19 mouse cellular contexts compared by ENCODE assay signal in genomic region chr10:20568630-20569029, GRCm38 (mm10).
A peak's percentile ranks its signal among the peaks of the same experiment; 100 is the strongest.
DNase-seq lines count a peak whose midpoint lies in the region; ATAC-seq lines count a peak whose summit lies in the region.
"Had no signal": no experiment of that assay in that cellular context is flagged by ENCODE, and none has a peak within 500 bp of the region (broad histone marks: within the 10 kb centered on the region; RNA-seq: fewer than 3 reads in every experiment).

No protein-coding gene starts in this region.

- intact Hi-C loops in heart, postnatal 10 days (cut with DNase I): no loop called here
- intact Hi-C loops in heart, postnatal 25 days (cut with DNase I): no loop called here

- H3K9ac ChIP-seq in embryonic facial prominence, embryonic 14.5 days (ENCODE audit: low read depth, low read length): no peak overlapping the region
- no peak overlapping the region for H3K9ac ChIP-seq in limb, embryonic 12.5 days (replicated peaks)
- no peak overlapping the region for H3K9ac ChIP-seq in intestine, embryonic 16.5 days (ENCODE audit: low read depth, low read length)
- H3K9ac ChIP-seq: limb, embryonic 13.5 days had no signal

- H3K4me3 ChIP-seq in embryonic facial prominence, embryonic 14.5 days (ENCODE audit: low read depth, low read length): no peak overlapping the region
- no peak overlapping the region for H3K4me3 ChIP-seq in embryonic facial prominence, embryonic 10.5 days
- no peak overlapping the region for H3K4me3 ChIP-seq in limb, embryonic 12.5 days (replicated peaks)
- H3K4me3 ChIP-seq in limb, embryonic 10.5 days: no peak overlapping the region
- H3K4me3 ChIP-seq in intestine, embryonic 16.5 days (ENCODE audit: low read length): no peak overlapping the region
- H3K4me3 ChIP-seq: erythroblast, embryonic 14.5 days; layer of hippocampus, adult 2 months; limb, embryonic 13.5 days; myocyte had no signal

- WGBS in embryonic facial prominence, embryonic 14.5 days: 59% methylated on average over 6 of the region's 6 CpGs
- WGBS in embryonic facial prominence, embryonic 10.5 days: 86% methylated on average over 6 of the region's 6 CpGs
- WGBS in limb, embryonic 12.5 days: 69% methylated on average over 6 of the region's 6 CpGs
- 90% methylated on average over 6 of the region's 6 CpGs for WGBS in limb, embryonic 10.5 days
- 83% methylated on average over 6 of the region's 6 CpGs for WGBS in intestine, embryonic 16.5 days

- H3K27ac ChIP-seq in embryonic facial prominence, embryonic 14.5 days (replicated peaks; ENCODE audit: low read depth, low read length): no peak overlapping the region
- no peak overlapping the region for H3K27ac ChIP-seq in embryonic facial prominence, embryonic 10.5 days (replicated peaks)
- no peak overlapping the region for H3K27ac ChIP-seq in limb, embryonic 12.5 days
- no peak overlapping the region for H3K27ac ChIP-seq in limb, embryonic 10.5 days
- no peak overlapping the region for H3K27ac ChIP-seq in intestine, embryonic 16.5 days (ENCODE audit: low read length)
- H3K27ac ChIP-seq: layer of hippocampus, adult 2 months had no signal

- no peaks in the 10 kb centered on the region for H3K27me3 ChIP-seq in embryonic facial prominence, embryonic 14.5 days (replicated peaks; ENCODE audit: control insufficient read depth, insufficient read depth, low read length)
- H3K27me3 ChIP-seq in embryonic facial prominence, embryonic 10.5 days (replicated peaks; ENCODE audit: low read depth, poor library complexity, severe bottlenecking): no peaks in the 10 kb centered on the region
- H3K27me3 ChIP-seq in limb, embryonic 12.5 days: no peaks in the 10 kb centered on the region
- H3K27me3 ChIP-seq in limb, embryonic 10.5 days (ENCODE audit: low read depth, poor library complexity, severe bottlenecking): no peaks in the 10 kb centered on the region
- H3K27me3 ChIP-seq in intestine, embryonic 16.5 days (replicated peaks; ENCODE audit: control insufficient read depth, insufficient read depth, low read length): no peaks in the 10 kb centered on the region
- H3K27me3 ChIP-seq: limb, embryonic 13.5 days had no signal

- H3K36me3 ChIP-seq in embryonic facial prominence, embryonic 14.5 days (ENCODE audit: control insufficient read depth, insufficient read depth, low read length): no peaks in the 10 kb centered on the region
- no peaks in the 10 kb centered on the region for H3K36me3 ChIP-seq in embryonic facial prominence, embryonic 10.5 days (replicated peaks)
- no peaks in the 10 kb centered on the region for H3K36me3 ChIP-seq in limb, embryonic 12.5 days
- H3K36me3 ChIP-seq in limb, embryonic 10.5 days: no peaks in the 10 kb centered on the region
- no peaks in the 10 kb centered on the region for H3K36me3 ChIP-seq in intestine, embryonic 16.5 days (ENCODE audit: control insufficient read depth, insufficient read depth, low read length)
- H3K36me3 ChIP-seq: limb, embryonic 13.5 days had no signal

- DNase-seq in embryonic facial prominence, embryonic 14.5 days (ENCODE audit: low spot score): peak; percentile 88
- no peak for DNase-seq in embryonic facial prominence, embryonic 10.5 days (ENCODE audit: low spot score)
- DNase-seq in heart, postnatal 10 days: peak; percentile 49 to 65
- DNase-seq in heart, postnatal 25 days (ENCODE audit: low spot score): no peak
- no peak for DNase-seq in limb, embryonic 10.5 days (ENCODE audit: low spot score)
- peak; percentile 4 for DNase-seq in ZHBTc4 (ENCODE audit: low read depth, low spot score)
- DNase-seq: cerebellum, adult 8-10 months; embryo, embryonic 11 days; gastrocnemius, postnatal 10 days; retina, postnatal 1 day; thymus, adult 18-20 months had no signal

- ATAC-seq in embryonic facial prominence, embryonic 14.5 days (ENCODE audit: low read depth): peak; percentile 74; the same call in 1 of the 2 replicates
- ATAC-seq in limb, embryonic 12.5 days (ENCODE audit: insufficient number of reproducible peaks, insufficient read depth, low FRiP score, low TSS enrichment, low read depth): peak; percentile 59; the same call in 1 of the 2 replicates
- no peak for ATAC-seq in intestine, embryonic 16.5 days
- ATAC-seq: inflammation-experienced regulatory T-cells, adult 6 months; Patski had no signal

- no peaks in the 10 kb centered on the region for H3K9me3 ChIP-seq in embryonic facial prominence, embryonic 14.5 days (ENCODE audit: control insufficient read depth, low read length)
- H3K9me3 ChIP-seq in embryonic facial prominence, embryonic 10.5 days: no peaks in the 10 kb centered on the region
- H3K9me3 ChIP-seq in limb, embryonic 12.5 days: no peaks in the 10 kb centered on the region
- no peaks in the 10 kb centered on the region for H3K9me3 ChIP-seq in limb, embryonic 10.5 days (replicated peaks)
- H3K9me3 ChIP-seq in intestine, embryonic 16.5 days (ENCODE audit: control insufficient read depth, low read length): no peaks in the 10 kb centered on the region
- H3K9me3 ChIP-seq: limb, embryonic 13.5 days had no signal

- H3K4me1 ChIP-seq in embryonic facial prominence, embryonic 14.5 days (ENCODE audit: control insufficient read depth, insufficient read depth, low read length): peaks cover 7% of the 10 kb centered on the region
- H3K4me1 ChIP-seq in embryonic facial prominence, embryonic 10.5 days: no peaks in the 10 kb centered on the region
- peaks cover 15% of the 10 kb centered on the region for H3K4me1 ChIP-seq in limb, embryonic 12.5 days (replicated peaks)
- H3K4me1 ChIP-seq in limb, embryonic 10.5 days: peaks cover 6% of the 10 kb centered on the region; the same call in 1 of the 2 replicates
- H3K4me1 ChIP-seq in intestine, embryonic 16.5 days (ENCODE audit: control insufficient read depth, insufficient read depth, low read length): no peaks in the 10 kb centered on the region

- no peak overlapping the region for H3K4me2 ChIP-seq in embryonic facial prominence, embryonic 14.5 days (ENCODE audit: low read depth, low read length)
- H3K4me2 ChIP-seq in limb, embryonic 12.5 days: no peak overlapping the region
- H3K4me2 ChIP-seq in intestine, embryonic 16.5 days (ENCODE audit: low read depth, low read length): no peak overlapping the region
- H3K4me2 ChIP-seq: limb, embryonic 13.5 days had no signal

Comparison
In these comparisons a context has a peak if more than half of its experiments do, and no peak if none do; other contexts are left out.
1. DNase-seq: peak in embryonic facial prominence, embryonic 14.5 days (single experiment), heart, postnatal 10 days (2 of 2) and ZHBTc4 (single experiment); none in embryonic facial prominence, embryonic 10.5 days (single experiment), heart, postnatal 25 days (single experiment) and limb, embryonic 10.5 days (single experiment).